Mouse (Mus musculus) MEL (cell line): Measurements from ENCODE around the gene Ttll6. TPM values are rescaled to one million over a fixed set of nuclear protein-coding genes. Genes with fewer than 3 reads are reported as not detected.
A peak's percentile ranks its signal among the peaks of the same experiment; 100 is the strongest.

Source experiments
- DNase-seq: peaks from one replicate; pipeline ENCODE4 v3.0.0; 2011; ENCODE audit warnings: low read depth, low spot score
- H3K27ac ChIP-seq: 2 replicates; pipeline ENCODE4 v1.5.1; 2012; ENCODE audit warnings: low read depth, mild to moderate bottlenecking, control low read depth, low read length, moderate library complexity; ENCODE audit not compliant: control insufficient read depth
- H3K27me3 ChIP-seq, 2 experiments: fragments of 150-350 bp in 1 of 2; sonication (generic) in 1 of 2; 2 replicates each; pipeline ENCODE4 v1.6.1; 2012; ENCODE audit warnings: low read length in 2 of 2, mild to moderate bottlenecking in 2 of 2, improper control_type of control experiment in 1 of 2, moderate library complexity in 1 of 2; ENCODE audit not compliant: insufficient read depth in 2 of 2, control insufficient read depth in 1 of 2
- H3K36me3 ChIP-seq, 2 experiments: 2 replicates each; pipeline ENCODE4 v1.6.1; 2012 to 2014; ENCODE audit warnings: low read length in 2 of 2, improper control_type of control experiment in 1 of 2, inconsistent platforms in 1 of 2, mild to moderate bottlenecking in 1 of 2; ENCODE audit not compliant: insufficient read depth in 2 of 2, control insufficient read depth in 1 of 2
- H3K4me1 ChIP-seq, 2 experiments: fragments of 150-350 bp in 1 of 2; sonication (generic) in 1 of 2; 2 replicates each; pipeline ENCODE4 v1.6.1; 2012; ENCODE audit warnings: low read length in 2 of 2, improper control_type of control experiment in 1 of 2, mild to moderate bottlenecking in 1 of 2; ENCODE audit not compliant: insufficient read depth in 2 of 2, control insufficient read depth in 1 of 2
- H3K4me3 ChIP-seq, 2 experiments: fragments of 150-350 bp in 1 of 2; sonication (generic) in 1 of 2; 2 replicates each; pipeline ENCODE4 v1.5.1; 2012; ENCODE audit warnings: low read depth in 2 of 2, low read length in 2 of 2, mild to moderate bottlenecking in 2 of 2, moderate library complexity in 2 of 2, control low read depth in 1 of 2, improper control_type of control experiment in 1 of 2; ENCODE audit not compliant: control insufficient read depth in 1 of 2, insufficient read depth in 1 of 2
- H3K79me2 ChIP-seq: 2 replicates; pipeline ENCODE4 v1.6.1; 2012; ENCODE audit warnings: mild to moderate bottlenecking, low read length, moderate library complexity; ENCODE audit not compliant: control insufficient read depth, poor library complexity, insufficient read depth
- H3K9ac ChIP-seq: 2 replicates; pipeline ENCODE4 v1.6.1; 2012; ENCODE audit warnings: low read depth, mild to moderate bottlenecking, control low read depth, low read length, moderate library complexity; ENCODE audit not compliant: control insufficient read depth, poor library complexity, severe bottlenecking
- H3K9me3 ChIP-seq: fragments of 150-350 bp; sonication (generic); replicated peaks from 2 replicates; pipeline ENCODE4 v1.6.1; 2012; ENCODE audit warnings: mild to moderate bottlenecking, low read length, improper control_type of control experiment, moderate library complexity; ENCODE audit not compliant: insufficient read depth
- BHLHE40 ChIP-seq: IDR thresholded peaks from 2 replicates; pipeline ENCODE4 v1.6.1; 2012; ENCODE audit warnings: low read depth, mild to moderate bottlenecking, inconsistent platforms, low read length, improper control_type of control experiment, borderline replicate concordance
- CHD1 ChIP-seq: IDR thresholded peaks from 2 replicates; pipeline ENCODE4 v1.6.1; 2012; ENCODE audit warnings: low read depth, mild to moderate bottlenecking, inconsistent platforms, low read length, improper control_type of control experiment
- CTCF ChIP-seq, 3 experiments: IDR thresholded peaks in 2 of 3; conservative IDR thresholded peaks in 1 of 3; 2 replicates each; pipeline ENCODE4 v1.5.1; 2011 to 2012; ENCODE audit warnings: low read length in 3 of 3, low read depth in 2 of 3, mild to moderate bottlenecking in 2 of 3, improper control_type of control experiment in 1 of 3, inconsistent platforms in 1 of 3, mixed read lengths in 1 of 3, moderate library complexity in 1 of 3; ENCODE audit not compliant: control insufficient read depth in 1 of 3, insufficient read depth in 1 of 3, poor library complexity in 1 of 3, severe bottlenecking in 1 of 3
- ELF1 ChIP-seq: IDR thresholded peaks from 2 replicates; pipeline ENCODE4 v1.6.1; 2014; ENCODE audit warnings: low read depth, mild to moderate bottlenecking, inconsistent platforms, low read length, improper control_type of control experiment, moderate library complexity
- GABPA ChIP-seq: IDR thresholded peaks from 2 replicates; pipeline ENCODE4 v1.6.1; 2012; ENCODE audit warnings: low read depth, mild to moderate bottlenecking, inconsistent platforms, low read length, improper control_type of control experiment, moderate library complexity
- GATA1 ChIP-seq: IDR thresholded peaks from 2 replicates; pipeline ENCODE4 v1.6.1; 2011; ENCODE audit warnings: low read depth, low read length, improper control_type of control experiment
- JUND ChIP-seq: IDR thresholded peaks from 2 replicates; pipeline ENCODE4 v1.6.1; 2011; ENCODE audit warnings: low read depth, mild to moderate bottlenecking, improper control_type of control experiment, low read length
- MAFK ChIP-seq: IDR thresholded peaks from 2 replicates; pipeline ENCODE4 v1.6.1; 2011; ENCODE audit warnings: low read depth, mild to moderate bottlenecking, low read length, improper control_type of control experiment, borderline replicate concordance
- MAX ChIP-seq: IDR thresholded peaks from 2 replicates; pipeline ENCODE4 v1.6.1; 2011; ENCODE audit warnings: low read length, improper control_type of control experiment
- MEF2A ChIP-seq: IDR thresholded peaks from 2 replicates; pipeline ENCODE4 v1.6.1; 2014; ENCODE audit warnings: low read depth, mild to moderate bottlenecking, inconsistent platforms, low read length, improper control_type of control experiment; ENCODE audit not compliant: poor library complexity, insufficient replicate concordance, severe bottlenecking; ENCODE audit errors: extremely low read depth
- MYC ChIP-seq: IDR thresholded peaks from 2 replicates; pipeline ENCODE4 v1.6.1; 2011; ENCODE audit warnings: low read depth, mild to moderate bottlenecking, low read length, improper control_type of control experiment, moderate library complexity
- POLR2A ChIP-seq, 2 experiments: IDR thresholded peaks; 2 replicates each; pipeline ENCODE4 v1.6.1; 2011 to 2012; ENCODE audit warnings: low read length in 2 of 2, mild to moderate bottlenecking in 2 of 2, control low read depth in 1 of 2, improper control_type of control experiment in 1 of 2, low read depth in 1 of 2, moderate library complexity in 1 of 2; ENCODE audit not compliant: control insufficient read depth in 1 of 2, insufficient read depth in 1 of 2, poor library complexity in 1 of 2
- RAD21 ChIP-seq: IDR thresholded peaks from 2 replicates; pipeline ENCODE4 v1.6.1; 2011; ENCODE audit warnings: mild to moderate bottlenecking, low read depth, low read length, improper control_type of control experiment
- RCOR1 ChIP-seq: IDR thresholded peaks from 2 replicates; pipeline ENCODE4 v1.6.1; 2012; ENCODE audit warnings: low read depth, mild to moderate bottlenecking, inconsistent platforms, low read length, improper control_type of control experiment
- SIN3A ChIP-seq: IDR thresholded peaks from 2 replicates; pipeline ENCODE4 v1.6.1; 2012; ENCODE audit warnings: low read length, improper control_type of control experiment, inconsistent platforms
- SMC3 ChIP-seq: IDR thresholded peaks from 2 replicates; pipeline ENCODE4 v1.6.1; 2011; ENCODE audit warnings: low read depth, low read length, improper control_type of control experiment
- TCF12 ChIP-seq: IDR thresholded peaks from 2 replicates; pipeline ENCODE4 v1.6.1; 2014; ENCODE audit warnings: low read depth, mild to moderate bottlenecking, inconsistent platforms, low read length, improper control_type of control experiment, moderate library complexity
- UBTF ChIP-seq: IDR thresholded peaks from 2 replicates; pipeline ENCODE4 v1.6.1; 2012; ENCODE audit warnings: low read depth, mild to moderate bottlenecking, inconsistent platforms, low read length, improper control_type of control experiment, moderate library complexity, borderline replicate concordance; ENCODE audit not compliant: insufficient read depth
- USF2 ChIP-seq, 2 experiments: IDR thresholded peaks; 2 replicates each; pipeline ENCODE4 v1.6.1; 2011 to 2012; ENCODE audit warnings: improper control_type of control experiment in 2 of 2, low read length in 2 of 2, borderline replicate concordance in 1 of 2, inconsistent platforms in 1 of 2, low read depth in 1 of 2, mild to moderate bottlenecking in 1 of 2; ENCODE audit not compliant: insufficient read depth in 1 of 2
- ZMIZ1 ChIP-seq: IDR thresholded peaks from 2 replicates; pipeline ENCODE4 v1.6.1; 2012; ENCODE audit warnings: low read depth, mild to moderate bottlenecking, inconsistent platforms, low read length, improper control_type of control experiment, moderate library complexity
- polyA plus RNA-seq, 2 experiments: library from polyadenylated mRNA; stranded (reverse) in 1 of 2; unstranded in 1 of 2; fragments of >175 nt in 1 of 2; fragments of >200 nt in 1 of 2; gene quantifications; 2 replicates each; pipeline versions ENCODE4 v1.2.1 to v1.2.4; 2012; ENCODE audit warnings: low replicate concordance in 2 of 2, low read depth in 1 of 2; ENCODE audit not compliant: insufficient read length in 2 of 2, insufficient read depth in 1 of 2, missing spikeins in 1 of 2
- total RNA-seq: library from RNA; depleted of rRNA; stranded (reverse); fragments of 300-350 nt; gene quantifications from 2 replicates; pipeline ENCODE4 v1.2.3, GENCODE M21; 2012

The Ttll6 gene
- total and polyA plus RNA-seq, 3 experiments: 0.03 TPM; not detected in 2

DNA sequence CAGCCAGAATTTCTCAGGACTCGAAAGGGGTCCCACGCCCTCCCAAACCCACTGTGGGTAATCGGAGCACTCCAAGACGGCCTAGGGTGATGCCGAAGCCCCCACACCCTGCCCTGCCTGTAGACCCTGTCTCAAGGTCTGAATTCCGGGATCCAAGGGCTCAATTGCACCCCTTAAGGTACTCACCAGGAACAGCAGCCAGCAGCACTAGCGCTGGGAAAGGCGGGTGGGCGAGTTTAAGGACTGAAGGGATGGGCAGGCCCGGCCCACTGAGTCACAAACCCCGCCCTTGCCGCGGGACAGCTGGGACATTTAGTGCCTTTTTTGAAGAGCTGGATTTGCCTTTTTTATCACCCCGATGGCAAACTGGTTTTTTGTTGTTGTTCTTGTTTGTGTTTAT lies 21.8 kb upstream of the Ttll6 start, which contains the start of gene Calcoco2:
Gene Calcoco2, minus strand, starts transcription at position 214 of the 400 bp plus-strand sequence.
- Histone ChIP-seq H3K79me2 (no peaks in the 10 kb centered on the region), H3K27me3 (peaks cover 4 to 19% of the 10 kb centered on the region in 2 experiments), H3K36me3 (no peaks in the 10 kb centered on the region; a peak in 1 of 4 replicates), H3K4me1 (no peaks in the 10 kb centered on the region), H3K9me3 (no peaks in the 10 kb centered on the region), H3K9ac (no peak within 1 kb of the TSS), H3K4me3 (no peak within 1 kb of the TSS), H3K27ac (no peak within 1 kb of the TSS)
- TF ChIP-seq MYC (no peak), UBTF (no peak), RCOR1 (no peak), MEF2A (no peak), BHLHE40 (no peak), MAFK (no peak), SMC3 (no peak), GABPA (no peak), CTCF (IDR thresholded peaks at IDR 0.05 in 2 of 3, conservative IDR thresholded peaks at IDR 0.05 in 1 of 3; ENCODE audit: control insufficient read depth in 1 of 3, insufficient read depth in 1 of 3, low read depth in 2 of 3, low read length in 3 of 3, poor library complexity in 1 of 3, severe bottlenecking in 1 of 3) (no peak), RAD21 (no peak), USF2 (IDR thresholded peaks at IDR 0.05; ENCODE audit: borderline replicate concordance in 1 of 2, insufficient read depth in 1 of 2, low read depth in 1 of 2, low read length in 2 of 2) (no peak), SIN3A (no peak), MAX (no peak), ZMIZ1 (no peak), POLR2A (IDR thresholded peaks at IDR 0.05; ENCODE audit: control insufficient read depth in 1 of 2, insufficient read depth in 1 of 2, low read depth in 1 of 2, low read length in 2 of 2, poor library complexity in 1 of 2) (no peak), ELF1 (no peak), JUND (no peak)
- DNase-seq: no peak

DNA sequence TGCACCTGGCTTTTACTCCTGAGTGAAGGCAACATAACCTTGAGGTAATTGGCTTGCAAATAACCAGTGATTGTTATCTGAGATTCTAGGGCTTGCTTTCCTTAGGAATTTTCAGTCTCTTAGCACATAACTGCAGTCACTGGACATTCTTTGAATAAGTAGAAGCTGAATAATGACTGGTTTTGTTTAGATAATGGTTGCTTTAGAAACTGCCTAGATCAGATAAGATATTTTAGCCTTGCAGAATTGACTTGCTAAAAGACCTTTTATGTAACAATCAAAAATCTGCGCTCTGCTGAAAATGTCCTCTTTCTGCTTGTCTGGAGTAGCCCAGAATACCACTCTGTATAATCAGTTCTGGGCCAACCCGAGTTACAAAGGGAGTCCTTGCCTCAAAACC lies 19.5 kb upstream of the Ttll6 start:
- Histone ChIP-seq H3K36me3 (no peaks in the 10 kb centered on the region; a peak in 1 of 4 replicates), H3K79me2 (no peaks in the 10 kb centered on the region), H3K4me3 (no peak overlapping the region), H3K9me3 (no peaks in the 10 kb centered on the region), H3K27me3 (peaks cover 1 to 9% of the 10 kb centered on the region in 2 experiments), H3K9ac (no peak overlapping the region), H3K4me1 (no peaks in the 10 kb centered on the region), H3K27ac (no peak overlapping the region)
- no peak for DNase-seq
- TF ChIP-seq GATA1 (peak; percentile 48), TCF12 (no peak), CHD1 (no peak)
